Mouse (Mus musculus) lung, adult 2 months (tissue): ENCODE results near the gene Defb23.

Experiments used
- CTCF ChIP-seq: fragments of 200-500 bp; IDR thresholded peaks from 2 replicates; pipeline ENCODE4 v1.5.1; 2011; ENCODE audit warnings: mild to moderate bottlenecking, low read length, control low read depth; ENCODE audit not compliant: insufficient read depth
- POLR2A ChIP-seq: fragments of 200-500 bp; IDR thresholded peaks from 2 replicates; pipeline ENCODE4 v1.6.1; 2011; ENCODE audit warnings: low read depth, mild to moderate bottlenecking, control low read depth, low read length, borderline replicate concordance; ENCODE audit errors: extremely low read depth

DNA sequence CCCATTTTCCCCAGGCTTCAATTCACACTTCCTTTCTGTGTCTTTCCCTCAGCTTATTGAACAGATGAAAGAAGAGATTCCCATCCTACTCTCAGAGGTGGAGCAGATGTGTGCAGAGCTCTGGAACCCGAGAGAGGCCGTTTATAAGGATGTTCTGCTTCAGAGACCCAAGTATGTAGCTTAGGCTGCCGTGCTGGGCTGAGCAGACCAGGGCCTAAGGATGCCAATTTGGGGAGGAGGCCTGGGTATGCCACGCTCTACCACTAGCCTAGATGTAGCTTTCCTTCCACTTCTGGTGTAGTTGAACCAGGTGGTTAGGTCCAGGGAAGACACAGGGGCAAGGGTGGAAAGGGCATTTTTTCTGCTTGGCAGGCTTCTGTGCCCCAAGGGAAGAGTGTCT is 22.1 kb downstream of the Defb23 start:
- TF ChIP-seq CTCF (no peak), POLR2A (no peak)
